Mouse (Mus musculus) B cell, adult 2 months (primary cell): ENCODE measurements around the gene Bax.
"Not testable (repeated sequence)": the region's sequence is repeated elsewhere in the genome, so short reads cannot be mapped to it uniquely, and the experiment has no call there.

Experiments used
- DNase-seq, 2 experiments: peaks; one replicate each; pipeline ENCODE4 v3.0.0; 2022

Gene Bax

DNA sequence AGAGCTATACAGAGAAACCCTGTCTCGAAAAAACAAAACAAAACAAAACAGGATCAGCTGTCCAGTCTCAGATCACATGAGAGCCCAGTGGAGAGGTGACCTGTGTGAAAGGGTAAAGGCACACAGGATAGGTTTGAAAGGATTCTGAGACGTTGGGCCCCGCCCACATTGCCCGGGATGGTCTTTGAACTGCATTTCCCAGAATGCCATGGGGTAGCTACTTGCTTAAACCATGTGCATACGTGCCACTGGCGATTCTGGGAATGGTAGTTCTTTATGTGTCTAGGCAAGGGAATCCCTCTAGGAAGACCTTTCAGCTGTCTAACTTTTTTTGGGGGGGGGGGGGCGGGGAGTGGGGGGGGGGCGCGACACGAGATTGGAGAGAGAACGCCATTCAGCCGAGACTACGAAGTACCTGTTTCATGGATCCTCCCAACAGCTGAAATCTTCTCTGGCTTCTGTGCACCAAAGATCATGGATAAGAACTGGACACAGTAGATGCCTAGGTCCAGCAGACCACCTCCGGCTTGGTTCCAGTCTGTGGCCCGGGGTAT lies 14.8 kb upstream of the Bax start, which contains the start of gene Tulp2:
TSS of gene Tulp2 (plus strand) at position 504 of the 554 bp plus-strand sequence.
- DNase-seq: peak; percentile 68 to 74

- DNase-seq: not testable (repeated sequence)
These were observed 13.6 kb upstream of the Bax start for GRCm38 (mm10) chr7:45480310-45480709.

DNA sequence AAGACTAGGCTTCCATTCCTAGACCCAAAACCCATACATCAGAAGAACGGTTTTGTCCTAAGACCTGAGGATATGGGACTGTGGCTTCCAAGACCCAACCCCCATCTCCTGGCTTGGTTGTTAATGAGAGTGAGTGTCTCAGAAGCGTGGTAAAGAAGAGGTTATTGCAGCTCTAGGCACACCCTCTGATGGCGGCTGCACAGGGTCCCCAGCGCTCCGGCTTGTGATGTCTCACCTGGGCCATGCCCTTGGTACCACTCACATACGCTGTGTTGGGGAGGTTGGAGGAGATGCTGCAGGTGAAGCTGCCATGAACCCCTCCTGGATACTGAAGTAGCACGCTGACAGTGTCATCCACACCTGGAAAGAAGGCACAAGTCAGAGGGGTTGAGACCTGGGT lies 12.1 kb upstream of the Bax start:
- no peak for DNase-seq

DNA sequence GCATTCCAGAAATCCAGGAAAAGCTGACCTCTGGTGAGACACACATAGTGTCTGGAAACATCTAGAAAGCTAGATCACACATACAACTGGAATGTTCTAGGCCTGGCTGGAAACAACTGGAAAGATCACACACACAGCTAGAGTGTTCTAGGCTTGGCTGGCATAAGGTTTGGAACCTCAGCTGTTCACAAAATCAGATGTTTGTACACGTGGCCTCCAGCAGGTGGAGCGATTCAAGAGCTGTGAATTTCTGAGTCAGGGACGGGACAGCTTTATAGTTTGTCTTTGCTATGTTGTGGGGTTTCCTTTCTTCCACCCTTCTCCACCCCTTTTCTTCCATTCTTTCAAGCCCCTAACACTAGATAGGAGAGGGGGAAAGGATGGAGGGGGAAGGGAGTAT lies 10.3 kb upstream of the Bax start:
- peak; percentile 68 to 72 for DNase-seq

- no peak for DNase-seq
These were observed 9.8 kb upstream of the Bax start for GRCm38 (mm10) chr7:45476453-45476852.

DNA sequence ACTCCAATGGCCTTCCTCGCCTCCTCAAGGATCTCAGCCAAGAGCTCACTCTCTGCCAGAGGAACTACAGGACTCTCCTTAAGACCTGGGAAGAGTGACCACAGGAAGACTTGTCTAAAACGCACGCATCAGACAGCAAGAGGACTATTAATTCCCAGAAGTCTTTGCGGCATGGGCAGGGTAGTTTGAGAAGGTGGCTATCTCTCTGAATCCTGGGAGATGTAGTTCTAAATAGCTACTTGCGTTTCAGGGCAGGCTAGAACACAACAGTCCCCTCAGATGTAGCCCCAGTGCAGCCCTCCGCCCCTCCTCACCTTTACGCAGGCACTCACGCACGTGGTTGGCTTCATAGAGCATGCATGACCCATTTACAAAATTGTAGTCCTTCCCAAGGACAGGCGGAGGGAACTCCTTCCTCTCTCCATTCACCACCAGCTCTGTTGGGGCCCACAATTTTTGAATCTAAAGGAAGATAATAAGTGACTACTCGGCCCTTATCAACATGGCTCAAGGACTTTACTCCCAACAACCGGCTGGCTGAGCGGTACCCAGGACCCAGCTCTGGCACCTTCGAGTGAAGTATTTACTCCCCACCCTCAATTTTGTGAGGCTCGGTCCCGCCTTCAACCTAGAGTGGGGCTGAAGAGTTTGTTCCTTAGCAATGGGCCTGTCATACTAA lies 8.7 kb upstream of the Bax start:
- no peak for DNase-seq

GRCm38 (mm10) chr7:45470869-45471268 lies 4.2 kb upstream of the Bax start:
- DNase-seq: peak; percentile 77 to 81

DNA sequence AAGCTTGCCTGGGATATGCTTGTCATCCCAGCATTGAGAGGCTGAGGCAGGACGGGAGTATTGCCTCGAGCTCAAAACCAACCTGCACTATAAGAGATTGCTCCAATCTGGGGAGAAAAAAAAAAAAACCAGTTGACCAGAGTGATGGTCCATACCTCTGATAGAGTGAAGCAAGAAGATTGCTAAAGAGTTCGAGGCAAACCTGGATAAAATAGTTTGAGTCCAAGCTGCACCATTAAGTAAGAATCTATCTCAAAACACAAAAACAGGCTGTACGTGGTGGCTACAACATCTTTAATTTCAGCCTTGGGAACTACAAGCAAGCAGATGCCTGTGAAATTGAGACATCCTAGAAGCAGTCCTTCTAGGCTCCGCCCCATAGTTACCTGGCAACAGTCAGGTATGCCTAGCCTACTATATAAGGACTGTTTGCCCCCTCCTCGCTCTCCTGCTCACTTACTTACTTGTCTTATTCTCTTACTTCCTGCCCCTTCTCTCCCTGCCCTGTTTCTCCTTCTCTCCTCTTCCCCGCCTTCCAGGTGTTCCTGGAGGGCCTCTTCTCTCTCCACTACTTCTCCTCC lies 482 bp upstream of the Bax start:
- no peak for DNase-seq

DNA sequence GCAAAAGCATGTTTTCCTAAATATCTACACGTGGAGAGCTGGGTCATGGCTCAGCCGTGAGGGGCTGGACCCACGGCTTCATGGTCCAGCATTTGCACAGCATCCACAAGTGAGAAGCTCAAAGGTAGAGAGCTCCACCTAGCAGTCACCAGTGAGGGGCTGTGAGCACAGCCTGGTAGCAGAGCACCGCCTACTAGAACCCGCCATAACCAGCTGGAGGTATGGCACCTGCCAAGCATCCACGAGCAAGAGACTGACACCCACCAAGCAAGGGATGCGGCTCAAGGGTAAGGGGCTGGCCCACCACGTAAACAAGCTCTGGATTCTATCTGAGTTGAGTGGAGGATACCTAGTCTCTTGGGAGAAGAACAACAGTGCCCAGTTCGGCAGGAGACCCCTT lies 1.1 kb downstream of the Bax start:
- no peak for DNase-seq

DNA sequence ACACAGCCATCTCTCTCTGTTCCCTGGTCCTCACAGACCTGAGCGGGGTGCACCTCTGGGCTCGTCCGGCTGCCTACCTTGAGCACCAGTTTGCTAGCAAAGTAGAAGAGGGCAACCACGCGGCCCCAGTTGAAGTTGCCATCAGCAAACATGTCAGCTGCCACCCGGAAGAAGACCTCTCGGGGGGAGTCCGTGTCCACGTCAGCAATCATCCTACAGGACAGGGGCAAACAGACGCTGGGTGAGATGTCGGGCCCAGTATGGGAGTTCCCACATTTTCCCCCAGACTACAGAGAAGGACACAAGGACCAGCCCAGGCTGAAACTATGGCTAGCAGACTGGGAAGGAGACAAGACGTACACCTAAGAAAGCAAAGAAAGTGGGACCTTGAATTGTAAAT lies 1.6 kb downstream of the Bax start:
- DNase-seq: no peak

GRCm38 (mm10) chr7:45463987-45464778 lies 2.5 kb downstream of the Bax start:
- no peak for DNase-seq

DNA sequence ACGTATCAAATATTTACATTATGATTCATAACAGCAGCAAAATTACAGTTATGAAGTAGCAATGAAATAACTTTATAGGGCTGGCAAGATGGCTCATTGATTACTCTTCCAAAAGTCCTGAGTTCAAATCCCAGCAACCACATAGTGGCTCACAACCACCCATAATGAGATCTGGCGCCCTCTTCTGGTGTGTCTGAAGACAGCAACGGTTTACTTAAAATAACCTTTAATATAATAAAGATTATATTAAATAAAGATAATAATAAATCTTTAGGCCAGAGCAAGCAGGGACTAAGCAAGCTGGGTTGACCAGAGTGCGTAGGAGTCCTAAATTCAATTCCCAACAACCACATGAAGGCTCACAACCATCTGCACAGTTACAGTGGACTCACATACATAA lies 3.8 kb downstream of the Bax start:
- not testable (repeated sequence) for DNase-seq

DNA sequence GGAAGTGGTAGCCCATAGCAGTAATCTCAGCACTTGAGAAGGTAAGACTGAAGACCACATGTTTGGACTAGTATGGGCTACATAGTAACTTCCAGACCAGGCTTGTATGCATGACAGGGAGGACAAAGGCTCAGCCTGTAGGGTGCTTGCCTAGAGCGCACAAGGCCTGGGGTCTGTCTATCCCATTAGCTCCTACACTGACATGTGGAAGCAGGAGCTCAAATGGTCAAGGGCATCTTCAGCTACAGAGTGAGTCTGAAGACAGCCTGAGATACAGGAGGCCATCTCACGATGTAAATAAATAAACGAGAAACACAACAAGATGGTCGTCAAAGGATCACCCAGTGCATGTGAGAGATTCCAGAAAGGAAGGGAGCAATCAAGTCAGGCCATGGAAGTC lies 4.4 kb downstream of the Bax start:
- DNase-seq: no peak

DNA sequence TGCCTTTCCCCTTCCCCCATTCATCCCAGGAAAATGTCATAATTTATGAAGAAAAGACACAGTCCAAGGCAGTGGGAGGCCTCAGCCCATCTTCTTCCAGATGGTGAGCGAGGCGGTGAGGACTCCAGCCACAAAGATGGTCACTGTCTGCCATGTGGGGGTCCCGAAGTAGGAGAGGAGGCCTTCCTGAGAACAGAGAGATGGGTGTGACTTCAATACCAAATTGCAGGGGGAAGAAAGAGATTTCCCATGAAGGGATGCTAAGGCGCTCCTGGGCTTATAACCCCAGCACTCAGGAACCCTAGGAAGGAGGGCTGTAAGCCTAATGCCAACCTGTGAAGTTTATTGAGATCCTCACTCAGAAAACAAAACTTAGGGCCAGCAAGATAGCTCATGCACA lies 4.9 kb downstream of the Bax start:
- DNase-seq: no peak

DNA sequence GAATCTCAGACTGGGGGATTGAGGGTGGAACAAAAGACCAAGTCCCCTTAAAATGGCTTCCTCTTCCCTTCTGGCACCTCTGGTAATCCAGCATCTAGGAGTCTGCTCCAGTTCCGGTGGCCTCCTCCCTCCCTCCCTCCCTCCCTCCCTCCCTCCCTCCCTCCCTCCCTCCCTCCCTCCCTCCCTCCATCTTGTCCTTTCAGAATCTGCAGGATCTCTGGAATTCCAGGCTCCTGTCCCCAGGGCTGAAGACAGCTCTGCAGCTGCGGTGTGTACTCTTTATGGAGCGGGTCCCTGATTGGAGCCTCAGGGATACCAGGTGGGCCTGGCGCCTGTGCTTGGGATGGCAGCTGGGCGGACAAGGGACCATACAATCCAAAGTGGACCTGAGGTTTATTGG lies 5.4 kb downstream of the Bax start:
- DNase-seq: no peak

DNA sequence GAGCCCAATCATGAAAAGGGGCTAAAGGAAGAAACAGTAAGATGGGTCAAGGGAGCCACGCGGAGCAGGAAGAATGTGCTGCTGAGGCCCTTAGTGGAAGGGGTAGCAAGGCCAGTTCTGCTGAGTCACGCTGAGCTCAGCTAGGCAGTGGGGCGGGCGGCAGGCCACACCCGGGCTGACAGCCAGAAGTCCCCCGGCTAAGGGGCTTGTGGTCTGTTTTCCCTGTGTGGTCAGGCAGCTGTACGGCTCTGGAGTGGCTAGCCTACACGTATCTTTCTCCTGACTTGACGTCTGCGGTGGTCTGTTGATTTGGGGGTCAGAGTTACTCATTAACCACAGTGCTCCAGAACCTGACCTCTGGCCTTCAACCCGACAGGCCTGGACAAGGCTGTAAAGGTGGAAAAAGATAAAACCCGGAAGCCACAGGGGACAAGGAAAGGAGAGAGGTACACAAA lies 5.8 kb downstream of the Bax start:
- peak in 1 of 2 experiments; percentile 17 for DNase-seq

- no peak for DNase-seq
These were observed 6.3 kb downstream of the Bax start for GRCm38 (mm10) chr7:45460377-45460776.

DNA sequence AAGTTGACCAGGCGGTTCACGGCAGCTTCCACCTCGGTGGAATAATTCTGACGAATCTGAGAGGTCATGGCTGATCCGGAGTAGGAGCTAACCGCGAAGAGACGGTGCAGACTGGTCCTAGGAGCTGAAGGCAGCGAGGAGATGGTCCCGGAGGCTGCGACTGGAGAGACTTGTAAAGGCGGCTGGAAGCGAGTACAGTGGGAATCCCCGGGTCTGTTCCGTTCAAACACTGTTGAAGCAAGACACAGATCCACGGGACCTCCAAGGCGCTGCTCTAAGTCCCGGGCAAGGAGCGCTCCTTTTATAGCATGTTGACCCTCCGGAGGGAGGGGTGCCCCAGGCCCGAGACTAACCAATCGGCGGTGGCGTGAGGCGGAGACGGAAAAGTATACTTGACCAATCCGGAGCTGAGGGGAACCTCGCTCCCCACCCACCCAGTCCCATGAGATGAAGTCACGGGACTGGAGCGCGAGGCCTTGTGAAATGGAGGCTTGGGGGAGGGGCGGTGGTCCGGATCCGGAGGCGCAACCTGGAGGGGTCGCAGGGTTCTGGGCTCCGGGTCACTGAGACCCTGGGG lies 7.0 kb downstream of the Bax start, which contains the start of gene Ftl1:
TSS of gene Ftl1 (minus strand) at position 321 of the 577 bp plus-strand sequence.
- peak; percentile 93 to 95 for DNase-seq

DNA sequence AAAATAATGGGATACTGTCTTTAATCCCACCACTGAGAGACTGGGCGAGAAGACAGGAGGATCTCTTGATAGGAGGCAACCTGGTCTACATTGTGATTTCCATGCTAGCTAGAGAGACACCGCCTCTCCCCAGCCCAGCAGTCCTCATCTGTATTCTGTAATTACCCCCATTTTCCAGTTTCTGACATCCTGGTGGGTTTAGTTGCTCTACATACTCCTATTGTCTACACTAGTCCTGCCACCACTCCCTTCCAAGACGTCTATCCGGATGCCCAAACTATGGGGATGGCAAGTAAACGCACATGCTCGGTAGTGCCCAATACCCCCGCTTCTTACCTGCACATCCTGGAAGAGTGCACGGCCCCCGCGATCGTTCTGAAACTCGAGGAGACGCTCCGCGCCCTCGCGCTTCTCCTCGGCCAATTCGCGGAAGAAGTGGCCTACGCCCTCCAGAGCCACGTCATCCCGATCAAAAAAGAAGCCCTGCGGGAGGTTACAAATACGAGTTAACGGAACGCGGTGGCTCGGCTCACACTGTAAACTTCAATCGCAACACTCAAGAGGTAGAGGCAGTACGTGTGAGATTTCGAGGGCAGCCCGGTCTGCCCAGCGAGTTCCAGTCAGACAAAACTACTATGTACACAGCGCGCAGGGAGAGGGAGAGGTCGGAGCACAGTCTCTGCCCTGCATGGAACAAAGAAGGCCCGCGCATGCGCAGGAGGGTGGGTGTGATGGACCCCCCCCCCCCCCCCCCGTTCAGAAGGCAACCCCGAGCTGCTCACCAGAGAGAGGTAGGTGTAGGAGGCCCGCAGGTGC lies 7.7 kb downstream of the Bax start:
- peak; percentile 79 to 82 for DNase-seq

GRCm38 (mm10) chr7:45457204-45458060 lies 9.3 kb downstream of the Bax start:
- peak; percentile 62 to 68 for DNase-seq

DNA sequence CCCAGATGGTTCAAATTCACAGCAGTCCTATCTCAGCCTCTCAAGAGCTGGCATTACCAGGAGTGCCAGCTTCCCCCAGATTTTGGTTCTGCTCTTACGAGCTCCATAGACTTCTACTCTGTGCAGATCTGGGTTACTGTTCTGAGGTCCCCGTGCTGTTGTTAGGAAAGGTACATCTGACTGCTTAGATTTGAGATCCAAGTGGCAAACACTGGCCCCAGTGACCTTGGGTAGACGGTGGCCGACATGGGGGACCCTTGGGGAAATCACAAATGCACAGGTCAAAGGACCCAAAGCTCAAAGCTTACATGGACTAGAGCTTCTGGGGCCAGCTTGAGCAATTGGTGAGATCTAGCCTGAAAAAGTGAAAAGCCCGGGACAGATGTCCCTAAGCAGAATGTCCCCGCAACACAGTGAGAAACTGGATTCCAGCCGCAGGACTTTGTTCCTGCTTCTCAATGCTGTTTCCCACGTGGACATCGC lies 9.9 kb downstream of the Bax start:
- DNase-seq: peak in 1 of 2 experiments; percentile 18
